Mouse (Mus musculus) adrenal gland, postnatal 14 days (tissue): ENCODE measurements around the gene Scgb3a1. TPM values are rescaled to one million over a fixed set of nuclear protein-coding genes. Genes with fewer than 3 reads are reported as not detected.

ENCODE experiments used
- total RNA-seq: library from RNA; stranded (reverse); gene quantifications from 2 replicates; pipeline ENCODE4 v1.2.3, GENCODE M21; 2021

The Scgb3a1 gene
- total RNA-seq, 1 experiment from 2014 or later: not detected

Other genes starting within 250 kb of the Scgb3a1 start
- not detected in 2 replicates for gene Olfr1389, start 240.5 kb upstream of the Scgb3a1 start, total RNA-seq
- gene Olfr1388, start 227.0 kb upstream of the Scgb3a1 start, total RNA-seq: 0.15 and 0.19 TPM in 2 replicates
- gene Olfr1387, start 208.3 kb upstream of the Scgb3a1 start, total RNA-seq: not detected in 2 replicates
- gene Olfr1386, start 198.6 kb upstream of the Scgb3a1 start, total RNA-seq: not detected in 2 replicates
- not detected in 2 replicates for gene Olfr1385, start 174.5 kb upstream of the Scgb3a1 start, total RNA-seq
- gene Olfr1384, start 156.9 kb upstream of the Scgb3a1 start, total RNA-seq: not detected in 2 replicates
- gene Olfr1383, start 144.0 kb upstream of the Scgb3a1 start, total RNA-seq: 0.53 and 0.93 TPM in 2 replicates
- not detected in 2 replicates for gene Olfr1382, start 135.4 kb upstream of the Scgb3a1 start, total RNA-seq
- gene Olfr1381, start 120.2 kb upstream of the Scgb3a1 start, total RNA-seq: not detected in 2 replicates
- not detected in 2 replicates for gene Olfr1380, start 106.7 kb upstream of the Scgb3a1 start, total RNA-seq
- gene Flt4, start 54.3 kb upstream of the Scgb3a1 start, total RNA-seq: 17.5 and 18.4 TPM in 2 replicates
- gene Cnot6, start 49.1 kb downstream of the Scgb3a1 start, total RNA-seq: 54.5 and 54.9 TPM in 2 replicates
- 5.6 and 6.0 TPM in 2 replicates for gene Gfpt2, start 130.6 kb downstream of the Scgb3a1 start, total RNA-seq
- gene Mapk9, start 183.1 kb downstream of the Scgb3a1 start, total RNA-seq: 59.6 and 61.1 TPM in 2 replicates
- 1.3 and 1.5 TPM in 2 replicates for gene Rasgef1c, start 238.2 kb downstream of the Scgb3a1 start, total RNA-seq